Mouse (Mus musculus): Measurements from ENCODE around the gene Rab30.
"Not testable (repeated sequence)": the region's sequence is repeated elsewhere in the genome, so short reads cannot be mapped to it uniquely, and the experiment has no call there.

The Rab30 gene

DNA sequence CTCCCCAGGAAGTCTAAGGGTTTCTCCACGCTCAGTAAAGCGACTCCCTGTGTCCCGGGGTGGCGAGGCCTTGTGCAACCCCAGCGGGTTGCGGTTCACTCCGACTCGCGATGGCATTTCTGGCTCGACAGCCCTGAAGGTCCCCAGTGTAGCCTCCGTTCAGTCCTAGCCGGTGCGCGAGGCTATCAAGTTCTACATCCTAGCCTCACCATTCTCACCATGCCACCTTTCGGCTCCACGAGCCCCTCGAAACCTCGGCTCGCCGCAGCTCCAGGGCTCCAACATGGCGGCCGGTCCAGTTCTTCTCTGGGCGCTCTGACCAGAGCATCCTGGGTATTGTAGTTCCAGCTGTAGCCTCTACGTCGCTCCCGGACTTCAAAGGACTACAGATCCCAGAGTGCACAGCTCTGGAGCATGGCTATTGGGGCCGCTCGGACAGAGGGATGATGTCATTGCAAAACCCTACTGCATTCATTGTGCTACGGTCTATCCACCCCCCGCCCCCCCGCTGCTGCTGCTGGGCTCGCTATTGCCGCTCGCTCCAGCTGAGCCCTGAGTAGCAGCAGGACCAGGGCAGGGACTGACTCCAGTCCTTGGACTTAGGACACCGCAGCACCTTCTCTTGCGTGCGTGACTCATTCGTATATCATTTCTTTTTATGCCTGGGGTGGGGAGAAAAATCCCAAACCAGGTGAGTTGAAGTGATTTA is at the start of gene Rab30:
TSS of gene Rab30 (plus strand) at position 452 of the 709 bp plus-strand sequence.
- peak; percentile 89 to 96 for DNase-seq (ENCODE audit: low spot score in 2 of 2)

- no peak for DNase-seq (ENCODE audit: low spot score in 2 of 2)
These were observed 45.0 kb upstream of the Rab30 start for GRCm38 (mm10) chr7:92696395-92696794.

- no peak for DNase-seq (ENCODE audit: low spot score in 2 of 2)
These were observed 42.6 kb upstream of the Rab30 start for GRCm38 (mm10) chr7:92698770-92699169.

- no peak for DNase-seq (ENCODE audit: low spot score in 2 of 2)
These were observed 37.7 kb upstream of the Rab30 start for GRCm38 (mm10) chr7:92703661-92704060.

DNA sequence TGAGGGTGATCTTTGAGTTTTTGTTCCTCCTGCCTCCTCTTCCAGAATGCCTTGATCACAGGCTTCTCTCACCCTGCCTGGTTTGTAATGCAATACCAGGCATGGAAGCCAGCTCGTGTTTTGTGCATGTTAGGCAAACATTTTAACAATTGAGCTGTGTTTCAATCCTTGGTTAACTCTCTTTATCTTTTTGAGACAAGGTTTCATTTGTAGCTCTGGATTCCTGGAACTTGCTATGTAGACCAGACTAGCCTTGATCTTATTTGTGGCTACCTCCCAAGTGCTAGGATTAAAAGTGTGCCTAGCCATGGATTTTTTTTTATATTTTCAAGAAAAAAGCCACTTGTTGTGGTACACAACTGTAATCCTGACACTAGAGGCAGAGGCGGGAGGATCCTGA is 35.9 kb upstream of the Rab30 start:
- DNase-seq (ENCODE audit: low spot score in 2 of 2) = no peak

GRCm38 (mm10) chr7:92706711-92707110 is 34.7 kb upstream of the Rab30 start:
- DNase-seq (ENCODE audit: low spot score in 2 of 2) = no peak

DNA sequence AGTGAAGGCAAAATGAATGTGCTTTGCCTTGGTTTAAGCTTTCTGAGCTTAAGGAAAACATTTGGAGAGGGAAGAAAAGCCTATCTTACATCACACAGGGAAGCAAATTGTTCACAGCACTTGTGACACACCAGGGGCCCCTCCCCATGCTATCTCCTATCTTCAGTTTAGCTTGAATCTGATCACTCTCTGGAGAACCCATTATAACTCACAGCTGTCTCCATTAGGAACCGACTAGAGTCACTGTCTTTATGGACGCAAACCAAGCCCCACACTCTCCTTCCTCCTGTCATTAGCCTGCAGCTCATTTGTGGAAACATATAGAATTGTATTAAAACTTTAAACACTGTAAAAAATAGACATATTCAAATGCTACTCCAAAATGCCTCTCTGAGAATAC is 31.8 kb upstream of the Rab30 start:
- no peak for DNase-seq (ENCODE audit: low spot score in 2 of 2)

DNA sequence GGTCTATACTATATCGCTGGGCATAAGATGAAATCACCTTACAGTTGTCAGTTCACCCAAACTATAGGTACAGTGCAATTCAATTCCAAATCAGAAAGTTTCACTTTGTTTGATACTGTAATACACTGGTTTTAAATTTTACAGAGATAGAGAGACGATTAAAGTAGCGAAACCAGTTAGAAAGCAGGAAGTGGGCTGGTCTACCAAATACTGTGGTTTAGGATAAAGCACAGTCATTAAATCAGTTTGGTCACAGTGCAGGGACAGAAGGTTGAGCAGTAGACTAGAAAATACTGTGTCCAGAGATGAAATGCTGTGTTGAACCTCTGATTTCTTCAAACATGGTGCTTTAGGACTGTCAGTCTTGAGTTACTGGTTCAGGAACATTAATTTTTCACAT is 29.8 kb upstream of the Rab30 start:
- DNase-seq (ENCODE audit: low spot score in 2 of 2) = no peak

- no peak for DNase-seq (ENCODE audit: low spot score in 2 of 2)
These were observed 26.3 kb upstream of the Rab30 start for GRCm38 (mm10) chr7:92715055-92715454.

- no peak for DNase-seq (ENCODE audit: low spot score in 2 of 2)
These were observed 21.1 kb upstream of the Rab30 start for GRCm38 (mm10) chr7:92720156-92720905.

DNA sequence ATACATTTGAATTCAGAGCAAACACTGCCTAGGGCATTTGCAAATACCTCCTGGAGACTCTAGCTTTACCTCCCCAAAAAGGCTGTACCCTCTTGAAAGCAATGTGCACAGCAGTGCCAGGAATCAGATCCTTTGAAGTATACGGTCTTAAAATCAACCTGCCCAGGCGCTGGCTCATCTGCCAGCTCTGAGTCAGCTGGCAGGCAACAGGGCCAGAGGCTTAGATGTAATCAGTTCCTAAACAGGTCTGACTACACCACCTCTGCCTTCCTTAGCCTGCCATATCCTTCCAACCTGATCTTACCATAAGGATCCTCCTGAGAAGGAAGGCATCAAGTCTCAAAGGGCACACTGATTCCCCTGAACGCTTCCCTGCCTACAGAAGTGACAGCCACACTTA is 17.7 kb upstream of the Rab30 start:
- no peak for DNase-seq (ENCODE audit: low spot score in 2 of 2)

GRCm38 (mm10) chr7:92724261-92724660 is 17.1 kb upstream of the Rab30 start:
- DNase-seq (ENCODE audit: low spot score in 2 of 2) = no peak

DNA sequence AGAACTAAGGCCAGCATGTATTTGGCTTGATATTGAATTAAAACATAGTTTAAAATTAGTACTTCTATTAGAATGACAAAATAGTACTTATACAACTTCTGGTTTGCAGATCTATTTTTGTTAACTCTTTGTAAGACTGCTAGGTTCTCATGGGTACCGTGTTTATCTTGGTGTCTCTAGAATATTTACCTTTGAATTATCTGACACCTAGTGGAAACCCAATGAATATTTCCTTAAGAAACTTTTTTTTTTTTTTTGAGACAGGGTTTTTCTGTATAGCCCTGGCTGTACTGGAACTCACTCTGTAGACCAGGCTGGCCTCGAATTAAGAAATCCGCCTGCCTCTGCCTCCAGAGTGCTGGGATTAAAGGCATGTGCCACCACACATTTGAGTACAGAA is 11.8 kb upstream of the Rab30 start:
- DNase-seq (ENCODE audit: low spot score in 2 of 2) = not testable (repeated sequence)

DNA sequence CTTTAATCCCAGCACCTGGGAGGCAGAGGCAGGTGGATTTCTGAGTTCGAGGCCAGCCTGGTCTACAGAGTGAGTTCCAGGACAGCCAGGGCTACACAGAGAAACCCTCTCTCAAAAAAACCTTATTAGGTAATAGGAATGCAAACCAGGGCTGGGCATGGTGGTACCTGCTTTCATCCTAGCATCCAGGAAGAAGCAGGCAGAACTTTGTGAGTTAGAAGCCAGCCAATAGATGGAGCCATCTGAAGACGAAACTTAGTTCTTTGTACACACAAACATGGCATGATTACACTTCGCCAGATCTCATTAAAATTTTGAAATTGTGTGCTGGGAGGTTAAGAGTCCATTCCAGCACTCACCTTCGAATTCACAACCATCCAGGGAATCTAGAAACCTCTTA is 10.9 kb upstream of the Rab30 start:
- DNase-seq (ENCODE audit: low spot score in 2 of 2) = no peak

DNA sequence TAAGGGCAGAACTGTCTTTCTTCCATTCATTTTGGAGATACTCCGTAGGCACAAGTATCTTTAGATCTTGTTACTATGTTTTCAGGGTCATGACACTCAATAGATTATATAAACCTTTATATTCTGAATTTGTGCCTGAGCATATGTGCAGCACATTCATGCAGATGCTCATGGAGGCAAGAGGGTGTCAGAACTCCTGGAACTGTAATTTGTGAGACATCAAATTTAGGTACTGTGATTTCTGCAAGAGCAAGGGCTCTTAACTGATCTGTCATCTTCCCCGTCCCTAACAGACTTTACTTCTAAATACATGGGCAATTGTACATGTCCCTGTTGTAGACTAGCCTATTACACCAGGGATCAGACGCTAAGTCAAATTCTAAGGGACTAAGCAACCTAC is 10.4 kb upstream of the Rab30 start:
- DNase-seq (ENCODE audit: low spot score in 2 of 2) = no peak

- DNase-seq (ENCODE audit: low spot score in 2 of 2) = no peak
These were observed 9.3 kb upstream of the Rab30 start for GRCm38 (mm10) chr7:92732136-92732535.

DNA sequence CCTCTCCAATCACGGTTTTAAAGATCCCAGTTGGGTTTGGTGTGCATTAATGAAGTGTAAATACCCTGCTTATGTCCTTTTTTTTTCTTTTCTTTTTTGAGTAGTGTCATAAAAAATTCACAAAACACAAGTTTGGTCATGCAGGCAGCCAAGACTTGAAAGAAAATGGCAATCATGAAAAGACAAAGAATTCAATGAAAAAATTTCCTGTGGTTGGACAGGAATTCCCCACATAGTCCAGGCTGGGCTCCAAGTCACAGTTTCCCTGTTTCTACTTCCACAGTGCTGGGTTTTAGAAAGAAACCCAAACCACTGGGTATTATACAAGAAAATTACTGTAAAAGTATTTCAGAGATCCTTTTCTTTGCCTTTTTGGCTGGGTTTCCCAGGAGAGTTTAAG is 3.8 kb upstream of the Rab30 start:
- DNase-seq (ENCODE audit: low spot score in 2 of 2) = no peak

DNA sequence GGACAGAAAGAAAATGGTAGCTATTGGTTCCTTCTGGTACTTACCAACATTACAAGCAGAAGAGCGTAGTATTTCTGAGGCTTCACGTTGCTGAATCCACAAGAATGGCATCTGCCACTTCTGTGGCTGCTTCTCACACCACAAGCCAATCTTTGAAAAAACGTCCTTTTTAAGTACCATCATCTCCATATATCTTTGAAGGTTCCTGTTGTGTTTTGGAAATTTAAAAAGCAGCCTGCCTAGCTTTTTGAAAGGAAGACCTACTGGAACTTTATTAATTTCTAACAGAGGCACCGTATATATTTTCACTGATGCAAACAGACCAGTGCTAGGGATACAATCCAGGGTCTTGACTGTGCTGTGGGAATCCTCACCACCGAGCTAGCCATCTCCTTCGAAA is 1.4 kb upstream of the Rab30 start:
- DNase-seq (ENCODE audit: low spot score in 2 of 2) = no peak

GRCm38 (mm10) chr7:92740411-92741115 is 840 bp upstream of the Rab30 start:
- peak in 1 of 2 experiments; percentile 15 for DNase-seq (ENCODE audit: low spot score in 2 of 2)

- peak; percentile 29 to 42 for DNase-seq (ENCODE audit: low spot score in 2 of 2)
These were observed 452 bp downstream of the Rab30 start for GRCm38 (mm10) chr7:92741861-92742249.

DNA sequence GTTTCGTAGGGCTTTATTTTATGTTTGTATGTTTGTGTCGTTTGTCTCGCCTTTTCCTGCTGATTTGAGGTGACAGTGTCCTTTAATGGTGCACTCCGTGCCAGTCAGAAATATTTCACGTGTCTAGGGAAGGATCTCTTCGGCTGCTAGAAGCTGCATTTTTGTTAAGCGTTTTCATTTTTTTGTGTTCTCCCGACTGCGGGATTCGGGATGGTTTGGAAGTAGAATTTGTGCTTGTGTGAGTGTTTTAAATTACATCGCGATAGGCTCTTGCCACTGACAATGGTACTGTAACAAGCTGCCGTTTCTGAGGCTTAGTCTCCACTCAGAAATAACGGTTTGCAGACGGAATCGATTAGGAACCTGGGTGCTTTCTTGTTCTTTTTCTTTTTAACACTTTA is 938 bp downstream of the Rab30 start:
- DNase-seq (ENCODE audit: low spot score in 2 of 2) = no peak

GRCm38 (mm10) chr7:92742774-92743173 is 1.4 kb downstream of the Rab30 start:
- DNase-seq (ENCODE audit: low spot score in 2 of 2) = no peak

DNA sequence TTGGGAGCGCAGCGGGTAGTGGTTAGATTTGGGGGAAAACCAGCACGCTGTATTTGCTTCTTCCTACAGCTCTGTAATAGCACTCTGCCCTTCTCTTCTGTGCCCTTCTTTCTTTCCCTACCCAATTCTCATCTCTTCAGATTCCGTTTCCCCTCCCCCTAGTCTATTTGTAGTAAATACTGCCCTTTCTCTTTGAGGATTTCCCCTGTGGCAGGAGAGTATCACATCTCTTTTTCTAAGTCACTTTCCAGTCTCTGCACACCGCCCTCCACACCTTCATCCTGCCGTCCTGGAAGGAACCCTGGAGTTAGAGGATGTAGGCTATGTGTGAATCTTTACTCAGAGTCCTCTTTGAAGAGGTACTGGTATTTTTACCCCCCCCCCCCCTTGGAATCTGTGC is 1.9 kb downstream of the Rab30 start:
- no peak for DNase-seq (ENCODE audit: low spot score in 2 of 2)

Data from frontal cortex, postnatal 14 days (tissue).